Mouse (Mus musculus) hindbrain, embryonic 11.5 days (tissue): ENCODE measurements around the gene Sacm1l. TPM values are rescaled to one million over a fixed set of nuclear protein-coding genes. Genes with fewer than 3 reads are reported as not detected.

Source experiments
- ATAC-seq: fragments of 200-750 bp; cut with Nextera tagmentation; 2 replicates; pipeline ENCODE4 v1.8.0; 2017; ENCODE audit warnings: mild to moderate bottlenecking, moderate TSS enrichment, moderate library complexity; ENCODE audit not compliant: low FRiP score
- DNase-seq: peaks from one replicate; pipeline ENCODE4 v3.0.0-alpha.2; 2015; ENCODE audit warnings: low spot score
- H3K27ac ChIP-seq: fragments of 300-500 bp; sonication (generic); 2 replicates; pipeline ENCODE4 v1.5.1; 2014; ENCODE audit warnings: mild to moderate bottlenecking, low read depth, low read length
- H3K27me3 ChIP-seq: fragments of 300-500 bp; sonication (generic); 2 replicates; pipeline ENCODE4 v1.6.1; 2014; ENCODE audit warnings: mild to moderate bottlenecking, low read length, moderate library complexity, mixed read lengths; ENCODE audit not compliant: control insufficient read depth, insufficient read depth
- H3K36me3 ChIP-seq: fragments of 300-500 bp; sonication (generic); 2 replicates; pipeline ENCODE4 v1.6.1; 2014; ENCODE audit warnings: mild to moderate bottlenecking, low read length, moderate library complexity, mixed read lengths; ENCODE audit not compliant: control insufficient read depth, insufficient read depth
- H3K4me1 ChIP-seq: fragments of 300-500 bp; sonication (generic); replicated peaks from 2 replicates; pipeline ENCODE4 v1.6.1; 2014; ENCODE audit warnings: low read length, mixed read lengths; ENCODE audit not compliant: control insufficient read depth, insufficient read depth
- H3K4me2 ChIP-seq: fragments of 300-500 bp; sonication (generic); replicated peaks from 2 replicates; pipeline ENCODE4 v1.6.1; 2014; ENCODE audit warnings: mild to moderate bottlenecking, low read depth, low read length
- H3K4me3 ChIP-seq: fragments of 300-500 bp; sonication (generic); 2 replicates; pipeline ENCODE4 v1.5.1; 2014; ENCODE audit warnings: low read depth, low read length
- H3K9ac ChIP-seq: fragments of 300-500 bp; sonication (generic); 2 replicates; pipeline ENCODE4 v1.6.1; 2014; ENCODE audit warnings: low read depth, low read length
- H3K9me3 ChIP-seq: fragments of 300-500 bp; sonication (generic); 2 replicates; pipeline ENCODE4 v1.6.1; 2016; ENCODE audit warnings: low read length; ENCODE audit not compliant: control insufficient read depth
- WGBS: fragments of 180-500 bp; shearing (Covaris S2); extraction: QIAGEN DNeasy Blood & Tissue Kit; methylation state at CpG from one replicate; pipeline ENCODE4 v1.1.7; 2014; 5-methylcytosine and 5-hydroxymethylcytosine counted together
- polyA plus RNA-seq: library from polyadenylated mRNA; unstranded; fragments of >200 nt; fragmentation: Nextera tagmentation; extraction: Ambion mirVana; gene quantifications from 2 replicates; pipeline ENCODE4 v1.2.1, GENCODE M21; 2014

Sacm1l gene
- polyA plus RNA-seq, 1 experiment from 2014 or later, result 50.6 TPM

DNA sequence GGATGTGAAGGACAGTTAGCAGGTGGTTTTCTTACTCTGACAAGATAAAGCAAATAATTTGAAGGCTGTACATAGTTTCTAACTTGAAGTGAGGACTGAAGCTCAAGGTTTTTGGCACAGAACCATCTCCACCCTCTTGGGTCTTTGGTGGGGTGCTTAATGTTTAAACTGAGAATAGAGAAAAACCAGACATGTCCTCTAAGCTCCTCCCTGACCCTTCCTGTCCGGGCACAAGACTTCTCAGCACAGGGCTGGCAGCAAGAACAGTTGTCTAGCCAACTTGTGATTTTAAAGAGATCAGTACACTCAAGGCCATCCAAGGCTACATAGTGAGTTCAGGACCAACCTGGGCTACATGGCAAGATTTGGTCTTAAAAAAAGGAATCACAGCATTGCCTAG is 24.0 kb upstream of the Sacm1l start:
- ATAC-seq (no peak), DNase-seq (no peak)
- Histone ChIP-seq H3K9me3 (no peaks in the 10 kb centered on the region), H3K9ac (no peak overlapping the region), H3K36me3 (0 out of 2 replicates have a peak, but pooled peaks cover 3% of the 10 kb centered on the region), H3K4me3 (no peak overlapping the region), H3K27me3 (no peaks in the 10 kb centered on the region), H3K4me2 (no peak overlapping the region), H3K27ac (no peak overlapping the region), H3K4me1 (no peaks in the 10 kb centered on the region)
- WGBS, result 66% methylated on average over 1 of the region's 1 CpGs

- DNase-seq (no peak), ATAC-seq (no peak)
- H3K9ac ChIP-seq, result no peak overlapping the region
- WGBS, result 90% methylated on average over 4 of the region's 4 CpGs
- no peak overlapping the region for H3K27ac ChIP-seq
- no peaks in the 10 kb centered on the region for H3K9me3 ChIP-seq
- H3K4me3 ChIP-seq, result no peak overlapping the region
- H3K27me3 ChIP-seq, result no peaks in the 10 kb centered on the region
- H3K36me3 ChIP-seq, result 0 out of 2 replicates have a peak, but pooled peaks cover 3% of the 10 kb centered on the region
- no peaks in the 10 kb centered on the region for H3K4me1 ChIP-seq
- no peak overlapping the region for H3K4me2 ChIP-seq
Measured at GRCm38 (mm10) chr9:123506270-123507146, 23.1 kb upstream of the Sacm1l start.

- Histone ChIP-seq H3K4me1 (no peaks in the 10 kb centered on the region), H3K9me3 (no peaks in the 10 kb centered on the region), H3K27ac (no peak overlapping the region), H3K27me3 (no peaks in the 10 kb centered on the region), H3K4me2 (no peak overlapping the region), H3K36me3 (0 out of 2 replicates have a peak, but pooled peaks cover 5% of the 10 kb centered on the region), H3K4me3 (no peak overlapping the region), H3K9ac (no peak overlapping the region)
- ATAC-seq (no peak), DNase-seq (no peak)
- 95% methylated on average over 2 of the region's 2 CpGs for WGBS
Measured at GRCm38 (mm10) chr9:123507380-123507779, 22.2 kb upstream of the Sacm1l start.

GRCm38 (mm10) chr9:123508986-123509385 is 20.6 kb upstream of the Sacm1l start:
- no peaks in the 10 kb centered on the region for H3K4me1 ChIP-seq
- no peaks in the 10 kb centered on the region for H3K27me3 ChIP-seq
- no peak for ATAC-seq
- H3K9ac ChIP-seq, result no peak overlapping the region
- H3K36me3 ChIP-seq, result 0 out of 2 replicates have a peak, but pooled peaks cover 5% of the 10 kb centered on the region
- H3K9me3 ChIP-seq, result no peaks in the 10 kb centered on the region
- WGBS, result 91% methylated on average over 2 of the region's 2 CpGs
- no peak for DNase-seq
- no peak overlapping the region for H3K4me2 ChIP-seq
- H3K4me3 ChIP-seq, result no peak overlapping the region
- no peak overlapping the region for H3K27ac ChIP-seq

- ATAC-seq (no peak), DNase-seq (no peak)
- H3K36me3 ChIP-seq, result 0 out of 2 replicates have a peak, but pooled peaks cover 5% of the 10 kb centered on the region
- no peak overlapping the region for H3K27ac ChIP-seq
- H3K4me3 ChIP-seq, result no peak overlapping the region
- no peaks in the 10 kb centered on the region for H3K4me1 ChIP-seq
- H3K4me2 ChIP-seq, result no peak overlapping the region
- 83% methylated on average over 8 of the region's 8 CpGs for WGBS
- H3K27me3 ChIP-seq, result no peaks in the 10 kb centered on the region
- no peaks in the 10 kb centered on the region for H3K9me3 ChIP-seq
- H3K9ac ChIP-seq, result no peak overlapping the region
Measured at GRCm38 (mm10) chr9:123509638-123510604, 19.6 kb upstream of the Sacm1l start.

DNA sequence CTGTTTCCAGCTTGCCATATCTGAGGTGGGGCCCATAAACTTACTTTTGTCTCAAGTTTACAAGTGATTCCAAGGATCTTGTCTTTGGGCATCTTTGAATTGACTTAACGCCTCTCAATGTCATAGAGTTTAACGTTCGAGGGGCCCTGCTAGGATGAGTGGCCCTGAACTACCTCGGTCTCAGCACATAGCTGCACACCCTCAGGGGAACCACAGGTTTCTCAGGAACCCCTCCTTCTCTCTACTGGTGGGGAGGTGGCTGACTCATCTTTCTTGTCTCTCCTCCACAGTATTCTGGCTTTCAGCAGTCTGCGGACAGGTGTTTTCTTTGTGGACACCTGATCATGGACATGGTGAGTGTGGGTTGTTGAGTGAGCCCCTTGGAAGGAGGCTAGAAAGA is 18.6 kb upstream of the Sacm1l start:
- Histone ChIP-seq H3K4me1 (no peaks in the 10 kb centered on the region), H3K36me3 (0 out of 2 replicates have a peak, but pooled peaks cover 5% of the 10 kb centered on the region), H3K27me3 (no peaks in the 10 kb centered on the region), H3K4me2 (no peak overlapping the region), H3K9me3 (no peaks in the 10 kb centered on the region), H3K4me3 (no peak overlapping the region), H3K27ac (no peak overlapping the region), H3K9ac (no peak overlapping the region)
- no peak for DNase-seq
- ATAC-seq, result no peak
- WGBS, result 94% methylated on average over 5 of the region's 5 CpGs

- Histone ChIP-seq H3K27me3 (no peaks in the 10 kb centered on the region), H3K4me2 (no peak overlapping the region), H3K36me3 (0 out of 2 replicates have a peak, but pooled peaks cover 5% of the 10 kb centered on the region), H3K9me3 (no peaks in the 10 kb centered on the region), H3K4me1 (no peaks in the 10 kb centered on the region), H3K4me3 (no peak overlapping the region), H3K9ac (no peak overlapping the region), H3K27ac (no peak overlapping the region)
- no peak for DNase-seq
- ATAC-seq, result no peak
- 89% methylated on average over 2 of the region's 2 CpGs for WGBS
Measured at GRCm38 (mm10) chr9:123512482-123512881, 17.1 kb upstream of the Sacm1l start.

GRCm38 (mm10) chr9:123515087-123515486 is 14.5 kb upstream of the Sacm1l start:
- peaks cover 8% of the 10 kb centered on the region; the same call in 1 of the 2 replicates for H3K36me3 ChIP-seq
- H3K4me3 ChIP-seq, result no peak overlapping the region
- no peak overlapping the region for H3K4me2 ChIP-seq
- 89% methylated on average over 2 of the region's 2 CpGs for WGBS
- no peak overlapping the region for H3K9ac ChIP-seq
- no peak overlapping the region for H3K27ac ChIP-seq
- H3K9me3 ChIP-seq, result no peaks in the 10 kb centered on the region
- H3K4me1 ChIP-seq, result no peaks in the 10 kb centered on the region
- H3K27me3 ChIP-seq, result no peaks in the 10 kb centered on the region
- no peak for DNase-seq
- ATAC-seq, result no peak
